Mouse (Mus musculus): ENCODE measurements around the gene Riox1. TPM values are rescaled to one million over a fixed set of nuclear protein-coding genes. Genes with fewer than 3 reads are reported as not detected.

Riox1 gene
- polyA plus RNA-seq (2012; rRNA removed; ENCODE audit: low replicate concordance): 18.0 and 20.5 TPM in 2 replicates

GRCm38 (mm10) chr12:83950493-83950839 is at the start of gene Riox1:
Riox1 (plus strand) TSS chr12:83950608.

GRCm38 (mm10) chr12:83921535-83922381 is 28.6 kb upstream of the Riox1 start, which contains the start of gene Numb:
Numb (minus strand) TSS chr12:83921934.

GRCm38 (mm10) chr12:83984752-83985151 is 34.3 kb downstream of the Riox1 start, which contains the start of gene Heatr4:
Heatr4 (minus strand) TSS chr12:83984852.

GRCm38 (mm10) chr12:83987583-83988441 is 37.4 kb downstream of the Riox1 start, which contains the start of gene Acot2:
Acot2 (plus strand) TSS chr12:83987861.

Other genes starting within 250 kb of the Riox1 start
- 6.9 and 9.0 TPM in 2 replicates for gene Papln, start 187.0 kb upstream of the Riox1 start, polyA plus RNA-seq (2012; rRNA removed; ENCODE audit: low replicate concordance)
- gene Numb, start 28.7 kb upstream of the Riox1 start, polyA plus RNA-seq (2012; rRNA removed; ENCODE audit: low replicate concordance): 101 and 125 TPM in 2 replicates
- not detected in 2 replicates for gene Heatr4, start 34.2 kb downstream of the Riox1 start, polyA plus RNA-seq (2012; rRNA removed; ENCODE audit: low replicate concordance)
- gene Acot2, start 37.3 kb downstream of the Riox1 start, polyA plus RNA-seq (2012; rRNA removed; ENCODE audit: low replicate concordance): 12.7 and 13.1 TPM in 2 replicates
- 5.9 and 13.6 TPM in 2 replicates for gene Acot1, start 58.9 kb downstream of the Riox1 start, polyA plus RNA-seq (2012; rRNA removed; ENCODE audit: low replicate concordance)
- 21.9 and 52.3 TPM in 2 replicates for gene Acot4, start 87.8 kb downstream of the Riox1 start, polyA plus RNA-seq (2012; rRNA removed; ENCODE audit: low replicate concordance)
- not detected in 2 replicates for gene Gm49366, start 88.3 kb downstream of the Riox1 start, polyA plus RNA-seq (2012; rRNA removed; ENCODE audit: low replicate concordance)
- gene Acot3, start 101.5 kb downstream of the Riox1 start, polyA plus RNA-seq (2012; rRNA removed; ENCODE audit: low replicate concordance): 0.08 TPM in 2 replicates
- 0.06 TPM in 1 of 2 replicates, not detected in the other for gene Acot5, start 118.7 kb downstream of the Riox1 start, polyA plus RNA-seq (2012; rRNA removed; ENCODE audit: low replicate concordance)
- gene Acot6, start 150.0 kb downstream of the Riox1 start, polyA plus RNA-seq (2012; rRNA removed; ENCODE audit: low replicate concordance): 0.71 and 1.7 TPM in 2 replicates
- 0.25 and 0.62 TPM in 2 replicates for gene Dnal1, start 163.8 kb downstream of the Riox1 start, polyA plus RNA-seq (2012; rRNA removed; ENCODE audit: low replicate concordance)
- 0.20 and 0.41 TPM in 2 replicates for gene Pnma1, start 197.9 kb downstream of the Riox1 start, polyA plus RNA-seq (2012; rRNA removed; ENCODE audit: low replicate concordance)